In the genomic region with DNA sequence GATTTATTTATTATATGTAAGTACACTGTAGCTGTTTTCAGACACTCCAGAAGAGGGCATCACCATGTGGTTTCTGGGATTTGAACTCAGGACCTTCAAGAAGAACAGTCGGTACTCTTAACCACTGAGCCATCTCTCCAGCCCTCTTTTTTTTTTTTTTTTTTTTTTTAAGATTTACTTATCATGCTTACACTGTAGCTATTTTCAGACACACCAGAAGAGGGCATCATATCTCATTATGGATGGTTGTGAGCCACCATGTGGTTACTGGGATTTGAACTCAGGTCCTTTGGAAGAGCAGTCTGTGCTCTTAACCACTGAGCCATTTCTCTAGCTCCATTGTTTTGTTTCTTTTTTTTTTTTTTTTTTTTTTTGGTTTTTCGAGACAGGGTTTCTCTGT, we compare ENCODE assay signal across 7 mouse cellular contexts. TPM values are rescaled to one million over a fixed set of nuclear protein-coding genes. Genes with fewer than 3 reads are reported as not detected.
A peak's percentile ranks its signal among the peaks of the same experiment; 100 is the strongest.
DNase-seq lines count a peak whose midpoint lies in the region; ATAC-seq and TF ChIP-seq lines count a peak whose summit lies in the region.
"Not testable (repeated sequence)": the region's sequence is repeated elsewhere in the genome, so short reads cannot be mapped to it uniquely, and the experiment has no call there.

No protein-coding gene starts in this region.

- not testable (repeated sequence) for H3K4me2 ChIP-seq in CH12.LX (ENCODE audit: insufficient read depth, low read depth, poor library complexity, severe bottlenecking); midbrain, postnatal 0 days (ENCODE audit: low read depth, low read length, poor library complexity, severe bottlenecking)

- not testable (repeated sequence) for H3K79me2 ChIP-seq in CH12.LX (replicated peaks; ENCODE audit: control insufficient read depth, extremely low read depth, insufficient read depth, poor library complexity, severe bottlenecking); MEL (ENCODE audit: control insufficient read depth, insufficient read depth, low read length, poor library complexity)

- ATAC-seq in midbrain, postnatal 0 days (ENCODE audit: low FRiP score): not testable (repeated sequence)

- WGBS in midbrain, postnatal 0 days: 100% methylated on average over 1 of the region's 2 CpGs

- not testable (repeated sequence) for TF ChIP-seq EP300 in CH12.LX (IDR thresholded peaks at IDR 0.05; ENCODE audit: low read length); MEL (IDR thresholded peaks at IDR 0.05; ENCODE audit: low read depth in 1 of 2, low read length in 2 of 2)

- not testable (repeated sequence) for H3K4me1 ChIP-seq in CH12.LX (ENCODE audit: control insufficient read depth in 1 of 2, insufficient read depth in 2 of 2); ES-E14 (ENCODE audit: control insufficient read depth in 2 of 2, insufficient read depth in 2 of 2, low read length in 2 of 2, poor library complexity in 1 of 2); MEL (ENCODE audit: control insufficient read depth in 1 of 2, insufficient read depth in 2 of 2, low read length in 2 of 2); midbrain, postnatal 0 days (ENCODE audit: insufficient read depth, low read length)

- dilution Hi-C loops in CH12.LX (cut with MboI; ENCODE audit: extremely low pct_ligation_motif_present, extremely low pct_unique_long_range_greater_than_20kb, low sequenced_read_pairs): not testable (repeated sequence)

- H3K36me3 ChIP-seq in CH12.LX (replicated peaks in 1 of 2; ENCODE audit: control insufficient read depth in 1 of 2, insufficient read depth in 1 of 2, low read length in 1 of 2) (peaks cover 26 to 42% of the 10 kb centered on the region in 2 experiments), ES-E14 (ENCODE audit: control insufficient read depth, insufficient read depth, low read length, poor library complexity, severe bottlenecking) (peaks cover 20% of the 10 kb centered on the region)
- H3K36me3 ChIP-seq in MEL (ENCODE audit: control insufficient read depth in 1 of 2, insufficient read depth in 2 of 2, low read length in 2 of 2): not testable (repeated sequence)
- H3K36me3 ChIP-seq in midbrain, postnatal 0 days (ENCODE audit: insufficient read depth, low read length): peaks cover 16% of the 10 kb centered on the region

- H3K9me3 ChIP-seq in CH12.LX (replicated peaks; ENCODE audit: low read length); ES-E14 (ENCODE audit: control insufficient read depth, insufficient read depth, low read depth, low read length); MEL (replicated peaks; ENCODE audit: insufficient read depth, low read length); midbrain, postnatal 0 days (ENCODE audit: low read length): not testable (repeated sequence)

- not testable (repeated sequence) for H3K27me3 ChIP-seq in CH12.LX (replicated peaks); MEL (ENCODE audit: control insufficient read depth in 1 of 2, insufficient read depth in 2 of 2, low read length in 2 of 2); midbrain, postnatal 0 days (ENCODE audit: insufficient read depth, low read length)

- not testable (repeated sequence) for H3K9ac ChIP-seq in CH12.LX (ENCODE audit: insufficient read depth, low read depth); ES-E14 (ENCODE audit: insufficient read depth, low read depth, low read length, poor library complexity, severe bottlenecking); MEL (ENCODE audit: control insufficient read depth, low read depth, low read length, poor library complexity, severe bottlenecking); midbrain, postnatal 0 days (replicated peaks; ENCODE audit: low read length, poor library complexity, severe bottlenecking)

- in situ Hi-C loops in CH12.LX (cut with MboI; ENCODE audit: low pct_ligation_motif_present, low pct_unique_long_range_greater_than_20kb, low sequenced_read_pairs); ES-E14 (cut with MboI; ENCODE audit: low sequenced_read_pairs in 2 of 2, unreplicated experiment in 2 of 2): not testable (repeated sequence)

- not testable (repeated sequence) for TF ChIP-seq CTCF in CH12.LX (conservative IDR thresholded peaks at IDR 0.05 in 1 of 2, IDR thresholded peaks at IDR 0.05 in 1 of 2; ENCODE audit: low read depth in 2 of 2, low read length in 2 of 2)
- 0 out of 6 replicates have a peak, but pooled peaks of 1 of the 3 experiments have one; percentile 3 for TF ChIP-seq CTCF in MEL (IDR thresholded peaks at IDR 0.05 in 2 of 3, conservative IDR thresholded peaks at IDR 0.05 in 1 of 3; ENCODE audit: control insufficient read depth in 1 of 3, insufficient read depth in 1 of 3, low read depth in 2 of 3, low read length in 3 of 3, poor library complexity in 1 of 3, severe bottlenecking in 1 of 3)
- TF ChIP-seq CTCF in gastrocnemius, adult 2 months (IDR thresholded peaks at IDR 0.05): 0 out of 2 replicates have a peak, but pooled peaks have one; percentile 1
- peak; percentile 32 for TF ChIP-seq CTCF in layer of hippocampus, adult 2 months (conservative IDR thresholded peaks at IDR 0.05)
- 0 out of 2 replicates have a peak, but pooled peaks have one; percentile 11 for TF ChIP-seq CTCF in midbrain, postnatal 0 days (IDR thresholded peaks at IDR 0.05)

- not testable (repeated sequence) for H3K27ac ChIP-seq in CH12.LX (ENCODE audit: insufficient read depth, low read depth); ES-E14 (ENCODE audit: insufficient read depth, low read depth, low read length, poor library complexity, severe bottlenecking); MEL (ENCODE audit: control insufficient read depth, low read depth, low read length); gastrocnemius, adult 2 months; layer of hippocampus, adult 2 months; midbrain, postnatal 0 days (ENCODE audit: low read depth, low read length)

- not testable (repeated sequence) for H3K4me3 ChIP-seq in CH12.LX (replicated peaks in 1 of 3; ENCODE audit: low read depth in 2 of 3, low read length in 2 of 3, poor library complexity in 1 of 3); ES-E14 (ENCODE audit: insufficient read depth in 1 of 2, low read depth in 1 of 2, low read length in 2 of 2, poor library complexity in 1 of 2, severe bottlenecking in 1 of 2); MEL (ENCODE audit: control insufficient read depth in 1 of 2, insufficient read depth in 1 of 2, low read depth in 2 of 2, low read length in 2 of 2); gastrocnemius, adult 2 months; layer of hippocampus, adult 2 months; midbrain, postnatal 0 days (ENCODE audit: low read depth, low read length)

- not testable (repeated sequence) for TF ChIP-seq RAD21 in CH12.LX (IDR thresholded peaks at IDR 0.05; ENCODE audit: low read depth, low read length); MEL (IDR thresholded peaks at IDR 0.05; ENCODE audit: low read depth, low read length)

- intact Hi-C loops in gastrocnemius, adult 2 months (cut with DNase I): not testable (repeated sequence)

- DNase-seq in CH12.LX (ENCODE audit: extremely low read depth); ES-E14 (ENCODE audit: low read depth, low spot score); MEL (ENCODE audit: low read depth, low spot score); gastrocnemius, adult 2 months; layer of hippocampus, adult 2 months (ENCODE audit: low spot score in 2 of 2); midbrain, postnatal 0 days (ENCODE audit: low spot score): not testable (repeated sequence)
- DNase-seq in heart, adult 11 months: peak; percentile 7

- not testable (repeated sequence) for TF ChIP-seq POLR2A in CH12.LX (IDR thresholded peaks at IDR 0.05; ENCODE audit: low read depth, low read length); MEL (IDR thresholded peaks at IDR 0.05; ENCODE audit: control insufficient read depth in 1 of 2, insufficient read depth in 1 of 2, low read depth in 1 of 2, low read length in 2 of 2, poor library complexity in 1 of 2)

RNA-seq across cellular contexts. Expression of a gene that starts 6.6 kb away (rescaled TPM):
- total RNA-seq in CH12.LX (2012; rRNA removed) (124 and 176 TPM in 2 replicates), CH12.LX (2014; rRNA removed) (196 and 210 TPM in 2 replicates), ES-E14 (2012; rRNA removed) (125 and 240 TPM in 2 replicates), MEL (2012; rRNA removed) (233 and 240 TPM in 2 replicates)
- polyA plus RNA-seq in CH12.LX (2012; ENCODE audit: insufficient read length, low read depth) (247 and 274 TPM in 2 replicates), MEL (2012; ENCODE audit: insufficient read depth in 1 of 2, insufficient read length in 2 of 2, low read depth in 1 of 2, low replicate concordance in 2 of 2, missing spikeins in 1 of 2) (100 to 1,000 TPM; 216 to 627 TPM)
- 10 to 100 TPM; 75.4 to 81.3 TPM for total RNA-seq in gastrocnemius, adult 2 months (2021)
- 100 to 1,000 TPM; 135 to 142 TPM for total RNA-seq in layer of hippocampus, adult 2 months (2021)
- total RNA-seq in midbrain, postnatal 0 days (2014; rRNA removed): 109 and 117 TPM in 2 replicates
- polyA plus RNA-seq in midbrain, postnatal 0 days (2015; fragmentation: Nextera tagmentation; extraction: Ambion mirVana): 390 and 433 TPM in 2 replicates

RNA-seq across cellular contexts. Expression of a gene that starts 16.8 kb away (rescaled TPM):
- total RNA-seq in CH12.LX (2012; rRNA removed) (1,257 and 1,396 TPM in 2 replicates), CH12.LX (2014; rRNA removed) (1,670 and 1,798 TPM in 2 replicates), ES-E14 (2012; rRNA removed) (746 and 1,114 TPM in 2 replicates), MEL (2012; rRNA removed) (1,577 and 1,612 TPM in 2 replicates)
- polyA plus RNA-seq in CH12.LX (2012; ENCODE audit: insufficient read length, low read depth) (1,330 and 1,397 TPM in 2 replicates), MEL (2012; ENCODE audit: insufficient read depth in 1 of 2, insufficient read length in 2 of 2, low read depth in 1 of 2, low replicate concordance in 2 of 2, missing spikeins in 1 of 2) (1,000 to 10,000 TPM in 1 of 2 experiments, 100 to 1,000 TPM in 1; 202 to 1,039 TPM)
- total RNA-seq in gastrocnemius, adult 2 months (2021): 100 to 1,000 TPM; 385 to 418 TPM
- 100 to 1,000 TPM; 333 to 336 TPM for total RNA-seq in layer of hippocampus, adult 2 months (2021)
- 415 and 452 TPM in 2 replicates for total RNA-seq in midbrain, postnatal 0 days (2014; rRNA removed)
- 443 and 454 TPM in 2 replicates for polyA plus RNA-seq in midbrain, postnatal 0 days (2015; fragmentation: Nextera tagmentation; extraction: Ambion mirVana)

RNA-seq across cellular contexts. Expression of a gene that starts 30.9 kb away (rescaled TPM):
- total RNA-seq in CH12.LX (2012; rRNA removed): 1,695 and 1,781 TPM in 2 replicates
- 1,737 and 1,775 TPM in 2 replicates for total RNA-seq in CH12.LX (2014; rRNA removed)
- polyA plus RNA-seq in CH12.LX (2012; ENCODE audit: insufficient read length, low read depth): 1,504 and 1,607 TPM in 2 replicates
- 1,760 and 2,075 TPM in 2 replicates for total RNA-seq in ES-E14 (2012; rRNA removed)
- 2,164 and 2,193 TPM in 2 replicates for total RNA-seq in MEL (2012; rRNA removed)
- 1,000 to 10,000 TPM in 1 of 2 experiments, 100 to 1,000 TPM in 1; 545 to 2,318 TPM for polyA plus RNA-seq in MEL (2012; ENCODE audit: insufficient read depth in 1 of 2, insufficient read length in 2 of 2, low read depth in 1 of 2, low replicate concordance in 2 of 2, missing spikeins in 1 of 2)
- total RNA-seq in gastrocnemius, adult 2 months (2021): 1,000 to 10,000 TPM; 3,225 to 4,497 TPM
- total RNA-seq in layer of hippocampus, adult 2 months (2021): 1,000 to 10,000 TPM; 1,635 to 1,673 TPM
- total RNA-seq in midbrain, postnatal 0 days (2014; rRNA removed): 4,011 and 6,126 TPM in 2 replicates
- polyA plus RNA-seq in midbrain, postnatal 0 days (2015; fragmentation: Nextera tagmentation; extraction: Ambion mirVana): 2,103 and 2,155 TPM in 2 replicates

RNA-seq across cellular contexts. Expression of a gene that starts 37.2 kb away (rescaled TPM):
- 69.5 and 79.6 TPM in 2 replicates for total RNA-seq in CH12.LX (2012; rRNA removed)
- 151 and 171 TPM in 2 replicates for total RNA-seq in CH12.LX (2014; rRNA removed)
- 101 and 102 TPM in 2 replicates for polyA plus RNA-seq in CH12.LX (2012; ENCODE audit: insufficient read length, low read depth)
- 51.8 and 63.5 TPM in 2 replicates for total RNA-seq in ES-E14 (2012; rRNA removed)
- 59.6 and 74.0 TPM in 2 replicates for total RNA-seq in MEL (2012; rRNA removed)
- 10 to 100 TPM in 1 of 2 experiments, not detected in 1; 71.5 TPM for polyA plus RNA-seq in MEL (2012; ENCODE audit: insufficient read depth in 1 of 2, insufficient read length in 2 of 2, low read depth in 1 of 2, low replicate concordance in 2 of 2, missing spikeins in 1 of 2)
- total RNA-seq in gastrocnemius, adult 2 months (2021): under 1 TPM; 0.61 to 0.95 TPM
- total RNA-seq in layer of hippocampus, adult 2 months (2021): 1 to 10 TPM; 7.7 to 8.0 TPM
- total RNA-seq in midbrain, postnatal 0 days (2014; rRNA removed): 19.8 and 30.1 TPM in 2 replicates
- polyA plus RNA-seq in midbrain, postnatal 0 days (2015; fragmentation: Nextera tagmentation; extraction: Ambion mirVana): 33.5 and 33.6 TPM in 2 replicates

RNA-seq across cellular contexts. Expression of a gene that starts 39.2 kb away (rescaled TPM):
- total RNA-seq in CH12.LX (2012; rRNA removed) (11.8 and 12.8 TPM in 2 replicates), CH12.LX (2014; rRNA removed) (4.5 and 5.4 TPM in 2 replicates), ES-E14 (2012; rRNA removed) (42.8 and 59.9 TPM in 2 replicates), MEL (2012; rRNA removed) (5.5 and 8.2 TPM in 2 replicates)
- polyA plus RNA-seq in CH12.LX (2012; ENCODE audit: insufficient read length, low read depth) (29.5 and 34.0 TPM in 2 replicates), MEL (2012; ENCODE audit: insufficient read depth in 1 of 2, insufficient read length in 2 of 2, low read depth in 1 of 2, low replicate concordance in 2 of 2, missing spikeins in 1 of 2) (10 to 100 TPM; 33.8 to 46.0 TPM)
- 10 to 100 TPM; 12.7 to 13.2 TPM for total RNA-seq in gastrocnemius, adult 2 months (2021)
- 10 to 100 TPM; 42.8 to 45.5 TPM for total RNA-seq in layer of hippocampus, adult 2 months (2021)
- 14.0 and 17.3 TPM in 2 replicates for total RNA-seq in midbrain, postnatal 0 days (2014; rRNA removed)
- polyA plus RNA-seq in midbrain, postnatal 0 days (2015; fragmentation: Nextera tagmentation; extraction: Ambion mirVana): 8.0 and 9.3 TPM in 2 replicates
